Mouse (Mus musculus) cerebellum, adult 11 months (tissue): ENCODE results near the gene Vamp8.
A peak's percentile ranks its signal among the peaks of the same experiment; 100 is the strongest.

Experiments used
- DNase-seq: peaks from one replicate; pipeline ENCODE4 v3.0.0; 2022

The Vamp8 gene

DNA sequence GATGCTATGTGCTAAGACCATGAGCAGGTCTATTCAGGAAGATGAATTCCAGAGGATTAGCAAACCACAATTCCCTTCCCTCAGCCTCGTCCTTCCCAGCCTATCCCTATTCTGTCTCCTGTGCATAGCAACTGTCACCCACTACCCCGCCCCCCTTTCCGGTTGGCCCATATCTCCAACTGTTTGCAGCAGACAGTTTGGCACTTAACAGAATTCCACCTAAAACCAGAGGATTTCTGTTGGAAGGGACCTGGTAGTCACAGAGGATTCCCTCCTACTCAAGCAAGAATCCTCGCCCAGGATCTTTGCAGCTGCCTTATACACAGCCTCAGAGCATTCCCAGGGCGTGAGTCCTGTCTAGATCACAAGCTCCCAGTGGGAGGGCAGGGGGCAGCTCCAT lies 19.4 kb downstream of the Vamp8 start:
- no peak for DNase-seq

DNA sequence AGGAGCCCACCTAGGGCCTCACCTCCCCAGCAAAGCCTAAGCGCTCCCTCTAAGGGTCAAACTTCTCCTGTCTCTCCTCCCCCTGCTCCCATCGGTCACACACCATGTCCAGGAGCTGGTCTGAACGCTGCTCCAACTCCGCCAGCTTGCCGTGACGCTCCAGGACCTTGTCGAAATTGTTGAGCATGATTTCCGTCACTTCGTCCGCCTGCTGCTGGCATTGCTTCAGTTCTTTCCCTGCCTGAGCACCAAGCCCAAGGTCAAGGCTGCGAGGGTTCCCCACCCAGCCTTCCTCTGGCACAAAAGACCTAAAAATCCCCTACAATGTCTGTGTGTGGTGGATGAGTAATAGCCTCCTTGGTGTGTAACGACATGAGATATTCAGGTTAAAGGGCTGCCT lies 20.4 kb downstream of the Vamp8 start:
- DNase-seq, result no peak

- no peak for DNase-seq
Measured at GRCm38 (mm10) chr6:72369557-72369956, 20.9 kb downstream of the Vamp8 start.

- no peak for DNase-seq
Measured at GRCm38 (mm10) chr6:72367460-72367974, 23.0 kb downstream of the Vamp8 start.

GRCm38 (mm10) chr6:72366844-72367443 lies 23.6 kb downstream of the Vamp8 start, which contains the start of gene Rnf181:
Gene Rnf181, minus strand, starts transcription at chr6:72366956.
- no peak for DNase-seq

DNA sequence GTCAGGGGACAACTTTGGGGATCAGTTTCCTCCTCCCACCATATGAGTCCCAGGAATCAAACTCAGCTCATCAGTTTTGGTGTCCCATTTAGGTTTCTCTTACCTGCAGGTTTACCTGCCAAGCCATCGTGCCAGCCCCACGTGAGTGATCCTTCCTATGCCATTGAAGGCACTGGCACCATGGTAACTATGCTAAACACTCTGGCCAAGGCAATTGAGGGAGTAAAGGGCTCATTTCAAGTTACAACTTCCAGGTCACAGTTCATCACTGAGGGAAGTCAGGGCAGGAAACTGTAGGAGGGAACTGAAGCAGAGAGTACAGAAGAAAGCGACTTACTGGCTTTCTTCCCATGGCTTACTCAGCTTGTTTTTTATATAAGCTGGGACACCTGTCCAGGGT lies 24.2 kb downstream of the Vamp8 start:
- no peak for DNase-seq

DNA sequence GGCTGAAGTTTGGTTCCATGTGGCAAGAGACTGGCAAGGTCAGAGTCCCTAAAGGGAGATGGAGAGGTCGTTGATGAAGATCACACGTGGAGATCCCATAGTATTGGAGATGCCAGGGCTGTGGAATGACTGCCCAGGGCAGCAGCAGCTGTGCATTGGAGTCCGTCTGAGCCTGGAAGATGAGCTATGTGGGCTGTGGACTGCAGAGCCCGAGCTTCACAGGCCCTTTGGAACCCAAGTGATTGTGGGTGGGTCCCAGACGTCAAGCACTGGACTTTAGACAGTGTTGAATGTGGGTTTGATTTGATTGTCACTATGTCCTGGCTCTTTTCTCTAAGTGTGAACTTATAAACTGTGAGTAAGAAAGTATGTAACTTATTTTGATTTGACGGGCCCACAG lies 25.5 kb downstream of the Vamp8 start:
- no peak for DNase-seq

DNA sequence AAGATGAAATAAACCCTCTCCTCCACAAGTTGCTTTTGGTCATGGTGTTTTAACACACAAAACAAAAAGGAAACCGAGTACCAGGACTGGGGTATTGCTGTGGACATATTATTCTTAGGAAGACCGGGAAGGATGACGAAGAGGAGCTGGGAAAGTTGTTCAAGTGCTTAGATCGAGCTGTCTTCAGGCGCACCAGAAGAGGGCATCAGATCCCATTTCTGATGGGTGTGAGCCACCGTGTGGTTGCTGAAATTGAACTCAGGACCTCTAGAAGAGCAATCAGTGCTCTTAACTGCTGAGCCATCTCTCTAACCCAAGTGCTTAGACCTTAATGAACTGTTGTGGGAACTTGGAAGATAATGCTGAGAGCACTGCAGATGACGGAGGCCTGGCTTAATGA lies 26.5 kb downstream of the Vamp8 start:
- no peak for DNase-seq

GRCm38 (mm10) chr6:72362132-72363028 lies 28.1 kb downstream of the Vamp8 start:
- DNase-seq, result peak; percentile 94

GRCm38 (mm10) chr6:72361121-72361551 lies 29.4 kb downstream of the Vamp8 start:
- no peak for DNase-seq

GRCm38 (mm10) chr6:72360599-72360935 lies 29.9 kb downstream of the Vamp8 start:
- no peak for DNase-seq

GRCm38 (mm10) chr6:72359891-72360598 lies 30.5 kb downstream of the Vamp8 start:
- DNase-seq, result no peak

GRCm38 (mm10) chr6:72359343-72359742 lies 31.2 kb downstream of the Vamp8 start:
- no peak for DNase-seq

DNA sequence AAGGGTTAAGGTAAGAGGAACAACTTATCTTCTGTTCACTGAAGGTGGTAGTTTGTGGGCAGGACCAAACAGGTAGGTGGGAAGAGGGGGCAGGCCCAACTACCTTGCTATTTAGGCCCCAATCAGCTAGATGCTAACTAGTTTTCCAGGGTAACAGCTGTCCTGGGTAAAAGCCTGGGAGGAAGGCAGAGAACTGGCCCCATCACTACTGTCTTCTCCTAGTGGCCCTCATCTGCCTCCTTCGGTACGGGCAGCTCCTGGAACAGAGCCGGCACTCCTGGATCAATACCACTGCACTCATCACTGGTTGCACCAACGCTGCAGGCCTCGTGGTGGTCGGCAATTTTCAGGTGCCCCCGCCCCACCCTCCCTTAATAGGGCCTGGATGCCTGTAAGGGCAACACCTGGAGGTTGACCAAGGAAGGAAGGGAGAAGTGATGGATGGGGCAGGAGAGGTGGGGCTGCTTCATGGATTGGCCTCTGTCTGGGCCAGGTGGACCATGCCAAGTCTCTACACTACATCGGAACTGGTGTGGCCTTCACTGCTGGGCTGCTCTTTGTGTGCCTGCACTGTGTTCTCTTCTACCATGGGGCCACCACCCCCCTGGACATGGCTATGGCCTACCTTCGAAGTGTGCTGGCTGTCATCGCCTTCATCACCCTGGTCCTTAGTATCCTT lies 32.3 kb downstream of the Vamp8 start:
- no peak for DNase-seq

GRCm38 (mm10) chr6:72357164-72358079 lies 33.1 kb downstream of the Vamp8 start:
- no peak for DNase-seq

DNA sequence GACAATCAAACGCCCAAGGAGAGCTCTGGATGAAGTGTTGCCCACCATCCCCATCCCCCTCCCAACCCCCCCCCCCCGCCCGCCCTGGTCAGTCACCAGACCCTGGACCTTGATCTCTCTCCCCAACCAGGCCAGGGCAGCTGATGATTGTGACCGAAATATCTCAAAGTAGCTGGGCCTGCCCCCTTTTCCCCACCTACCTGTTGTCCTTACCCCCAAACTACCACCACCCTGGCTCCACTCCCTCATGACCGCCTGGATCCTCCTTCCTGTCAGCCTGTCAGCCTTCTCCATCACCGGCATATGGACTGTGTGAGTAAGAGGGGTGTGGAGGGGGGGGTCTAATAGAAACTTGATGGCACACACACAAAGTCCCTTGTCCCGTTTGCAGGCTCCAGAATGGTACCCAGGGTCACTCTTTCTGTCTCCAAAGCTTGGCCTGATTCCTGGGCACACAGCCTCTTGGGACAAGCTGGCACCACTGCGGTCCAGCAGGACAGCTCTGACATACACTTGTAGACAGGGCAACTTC lies 34.4 kb downstream of the Vamp8 start:
- no peak for DNase-seq

DNA sequence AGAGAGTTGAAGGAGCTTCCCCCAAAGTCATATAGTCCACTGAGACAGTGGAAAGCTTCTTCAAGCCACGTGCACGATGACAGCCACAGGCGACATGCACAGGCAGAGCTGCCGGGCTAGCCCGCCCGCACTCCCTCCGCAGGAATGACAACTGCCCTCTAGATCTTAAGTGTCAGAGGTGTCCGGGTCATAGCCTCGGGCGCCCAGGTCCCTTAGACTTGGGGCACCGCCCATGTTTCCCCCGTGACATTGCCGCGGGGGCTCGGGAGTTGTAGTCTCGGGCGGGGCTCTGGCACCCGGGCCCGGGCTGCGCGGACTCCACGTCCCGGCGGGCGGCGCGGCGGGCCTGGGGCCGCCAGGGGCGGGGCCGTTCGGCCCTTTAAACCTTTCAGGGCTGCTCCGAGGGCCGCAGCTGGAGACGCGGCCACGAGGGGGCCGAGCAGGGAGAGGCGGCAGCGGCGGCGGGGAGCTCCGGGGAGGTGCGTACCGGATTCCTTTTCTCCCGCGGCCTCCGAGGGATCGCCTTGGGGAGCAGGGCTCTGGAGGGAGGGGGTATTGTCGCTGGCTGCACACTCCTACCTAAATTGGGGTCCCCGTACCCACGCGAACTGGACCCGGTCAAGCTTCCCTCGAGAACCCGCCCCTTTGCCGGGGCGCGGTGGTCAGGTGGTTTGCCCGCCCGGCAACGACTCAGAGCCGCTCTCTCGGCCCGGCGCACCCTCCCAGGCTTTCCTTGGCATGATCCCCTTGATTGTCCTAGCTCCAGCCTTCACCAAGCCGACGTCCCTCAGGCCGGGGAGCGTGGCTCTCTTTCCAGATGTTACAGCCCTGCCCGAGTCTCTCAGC lies 35.2 kb downstream of the Vamp8 start, which contains the start of gene Tmem150a:
TSS of gene Tmem150a (plus strand) at position 382 of the 846 bp plus-strand sequence.
- peak; percentile 66 for DNase-seq

GRCm38 (mm10) chr6:72354025-72354424 lies 36.5 kb downstream of the Vamp8 start:
- no peak for DNase-seq

DNA sequence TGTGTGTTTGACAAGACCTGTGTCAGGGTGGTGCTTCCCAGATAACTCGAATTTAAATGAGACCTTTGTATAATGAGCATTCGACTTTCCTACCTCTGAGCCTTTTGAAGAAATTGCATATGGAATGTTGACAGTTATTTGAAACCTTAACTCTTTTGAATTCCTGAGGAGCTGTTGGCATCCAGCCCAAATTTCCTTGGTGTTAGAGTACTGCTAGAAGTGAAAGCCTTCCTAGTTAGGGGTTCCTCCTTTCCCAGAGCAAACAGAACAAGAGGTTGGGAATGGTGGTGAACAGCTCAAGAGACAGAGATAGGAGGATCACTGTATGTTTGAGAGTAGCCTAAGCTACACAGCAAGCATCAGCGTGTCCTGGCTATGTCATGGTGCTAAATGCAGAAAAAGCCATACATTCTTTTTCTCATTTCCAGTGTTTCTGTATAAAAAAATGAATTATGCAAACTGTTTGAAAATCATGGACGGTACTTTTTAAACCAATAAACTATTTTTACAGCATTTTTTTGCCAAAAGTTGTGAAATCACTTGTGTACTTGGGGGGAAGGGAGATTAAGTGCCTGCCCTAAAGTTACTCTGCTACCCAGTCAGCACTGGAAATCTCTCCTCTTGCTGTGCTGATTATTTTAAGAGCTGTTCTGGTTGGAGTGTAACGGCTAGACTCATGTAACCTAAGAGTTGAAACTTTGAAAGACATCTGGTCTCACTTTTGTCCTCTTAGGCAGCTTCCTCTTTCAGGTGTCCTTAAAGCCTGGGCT lies 37.7 kb downstream of the Vamp8 start:
- no peak for DNase-seq

- no peak for DNase-seq
Measured at GRCm38 (mm10) chr6:72350214-72350613, 40.3 kb downstream of the Vamp8 start.
